Mouse (Mus musculus): ENCODE data around the gene Vwa8. TPM values are rescaled to one million over a fixed set of nuclear protein-coding genes. Genes with fewer than 3 reads are reported as not detected.

The Vwa8 gene
- polyA plus RNA-seq, 1 experiment from 2014 or later, result 13.5 TPM

- H3K4me2 ChIP-seq (ENCODE audit: low read depth, low read length), result no peak overlapping the region
- no peak overlapping the region for H3K9ac ChIP-seq (ENCODE audit: low read length)
- H3K9me3 ChIP-seq (replicated peaks; ENCODE audit: control insufficient read depth, low read length), result no peaks in the 10 kb centered on the region
- H3K27ac ChIP-seq (ENCODE audit: low read length), result no peak overlapping the region
- no peak overlapping the region for H3K4me3 ChIP-seq (replicated peaks; ENCODE audit: low read length)
- H3K27me3 ChIP-seq (ENCODE audit: control insufficient read depth, insufficient read depth, low read length), result no peaks in the 10 kb centered on the region
- no peak for ATAC-seq (ENCODE audit: insufficient read depth, low FRiP score)
- 50% methylated on average over 3 of the region's 3 CpGs for WGBS
- H3K4me1 ChIP-seq (ENCODE audit: control insufficient read depth, insufficient read depth, low read length), result peaks cover 2% of the 10 kb centered on the region; the same call in 1 of the 2 replicates
- H3K36me3 ChIP-seq (ENCODE audit: control insufficient read depth, insufficient read depth, low read length), result no peaks in the 10 kb centered on the region
These were observed 261.2 kb downstream of the Vwa8 start for GRCm38 (mm10) chr14:79110012-79110411.

GRCm38 (mm10) chr14:79112050-79112449 is 263.2 kb downstream of the Vwa8 start:
- H3K4me3 ChIP-seq (replicated peaks; ENCODE audit: low read length), result no peak overlapping the region
- H3K27me3 ChIP-seq (ENCODE audit: control insufficient read depth, insufficient read depth, low read length), result no peaks in the 10 kb centered on the region
- WGBS, result 45% methylated on average over 6 of the region's 6 CpGs
- no peaks in the 10 kb centered on the region for H3K36me3 ChIP-seq (ENCODE audit: control insufficient read depth, insufficient read depth, low read length)
- ATAC-seq (ENCODE audit: insufficient read depth, low FRiP score), result no peak
- no peak overlapping the region for H3K4me2 ChIP-seq (ENCODE audit: low read depth, low read length)
- H3K4me1 ChIP-seq (ENCODE audit: control insufficient read depth, insufficient read depth, low read length), result peaks cover 2% of the 10 kb centered on the region; the same call in 1 of the 2 replicates
- no peaks in the 10 kb centered on the region for H3K9me3 ChIP-seq (replicated peaks; ENCODE audit: control insufficient read depth, low read length)
- H3K9ac ChIP-seq (ENCODE audit: low read length), result no peak overlapping the region
- H3K27ac ChIP-seq (ENCODE audit: low read length), result 0 out of 2 replicates have a peak overlapping the region, but pooled peaks have one; percentile 21

GRCm38 (mm10) chr14:79114526-79115383 is 265.9 kb downstream of the Vwa8 start:
- H3K27me3 ChIP-seq (ENCODE audit: control insufficient read depth, insufficient read depth, low read length), result no peaks in the 10 kb centered on the region
- H3K9ac ChIP-seq (ENCODE audit: low read length), result no peak overlapping the region
- 68% methylated on average over 11 of the region's 11 CpGs for WGBS
- no peak overlapping the region for H3K27ac ChIP-seq (ENCODE audit: low read length)
- peaks cover 2% of the 10 kb centered on the region; the same call in 1 of the 2 replicates for H3K4me1 ChIP-seq (ENCODE audit: control insufficient read depth, insufficient read depth, low read length)
- no peak overlapping the region for H3K4me2 ChIP-seq (ENCODE audit: low read depth, low read length)
- no peaks in the 10 kb centered on the region for H3K9me3 ChIP-seq (replicated peaks; ENCODE audit: control insufficient read depth, low read length)
- ATAC-seq (ENCODE audit: insufficient read depth, low FRiP score), result no peak
- no peak overlapping the region for H3K4me3 ChIP-seq (replicated peaks; ENCODE audit: low read length)
- no peaks in the 10 kb centered on the region for H3K36me3 ChIP-seq (ENCODE audit: control insufficient read depth, insufficient read depth, low read length)

- Histone ChIP-seq H3K27ac (ENCODE audit: low read length) (no peak overlapping the region), H3K4me2 (ENCODE audit: low read depth, low read length) (no peak overlapping the region), H3K27me3 (ENCODE audit: control insufficient read depth, insufficient read depth, low read length) (no peaks in the 10 kb centered on the region), H3K4me3 (replicated peaks; ENCODE audit: low read length) (no peak overlapping the region), H3K9ac (ENCODE audit: low read length) (no peak overlapping the region), H3K9me3 (replicated peaks; ENCODE audit: control insufficient read depth, low read length) (no peaks in the 10 kb centered on the region), H3K4me1 (ENCODE audit: control insufficient read depth, insufficient read depth, low read length) (no peaks in the 10 kb centered on the region), H3K36me3 (ENCODE audit: control insufficient read depth, insufficient read depth, low read length) (no peaks in the 10 kb centered on the region)
- WGBS, result 94% methylated on average over 7 of the region's 7 CpGs
- no peak for ATAC-seq (ENCODE audit: insufficient read depth, low FRiP score)
These were observed 269.6 kb downstream of the Vwa8 start for GRCm38 (mm10) chr14:79118457-79118856.

- no peaks in the 10 kb centered on the region for H3K36me3 ChIP-seq (ENCODE audit: control insufficient read depth, insufficient read depth, low read length)
- 68% methylated on average over 9 of the region's 9 CpGs for WGBS
- H3K27ac ChIP-seq (ENCODE audit: low read length), result no peak overlapping the region
- no peak overlapping the region for H3K9ac ChIP-seq (ENCODE audit: low read length)
- H3K9me3 ChIP-seq (replicated peaks; ENCODE audit: control insufficient read depth, low read length), result no peaks in the 10 kb centered on the region
- no peak overlapping the region for H3K4me2 ChIP-seq (ENCODE audit: low read depth, low read length)
- no peaks in the 10 kb centered on the region for H3K4me1 ChIP-seq (ENCODE audit: control insufficient read depth, insufficient read depth, low read length)
- ATAC-seq (ENCODE audit: insufficient read depth, low FRiP score), result no peak
- no peaks in the 10 kb centered on the region for H3K27me3 ChIP-seq (ENCODE audit: control insufficient read depth, insufficient read depth, low read length)
- H3K4me3 ChIP-seq (replicated peaks; ENCODE audit: low read length), result no peak overlapping the region
These were observed 270.5 kb downstream of the Vwa8 start for GRCm38 (mm10) chr14:79119354-79119753.

- Histone ChIP-seq H3K9me3 (replicated peaks; ENCODE audit: control insufficient read depth, low read length) (no peaks in the 10 kb centered on the region), H3K27ac (ENCODE audit: low read length) (no peak overlapping the region), H3K9ac (ENCODE audit: low read length) (no peak overlapping the region), H3K4me1 (ENCODE audit: control insufficient read depth, insufficient read depth, low read length) (no peaks in the 10 kb centered on the region), H3K27me3 (ENCODE audit: control insufficient read depth, insufficient read depth, low read length) (no peaks in the 10 kb centered on the region), H3K36me3 (ENCODE audit: control insufficient read depth, insufficient read depth, low read length) (no peaks in the 10 kb centered on the region), H3K4me3 (replicated peaks; ENCODE audit: low read length) (no peak overlapping the region), H3K4me2 (ENCODE audit: low read depth, low read length) (no peak overlapping the region)
- whole genome bisulfite sequencing, result 84% methylated on average over 11 of the region's 11 CpGs
- ATAC-seq (ENCODE audit: insufficient read depth, low FRiP score), result no peak
These were observed 271.8 kb downstream of the Vwa8 start for GRCm38 (mm10) chr14:79120681-79121080.

GRCm38 (mm10) chr14:79123466-79123865 is 274.6 kb downstream of the Vwa8 start:
- no peak for ATAC-seq (ENCODE audit: insufficient read depth, low FRiP score)
- Histone ChIP-seq H3K4me2 (ENCODE audit: low read depth, low read length) (no peak overlapping the region), H3K27ac (ENCODE audit: low read length) (no peak overlapping the region), H3K36me3 (ENCODE audit: control insufficient read depth, insufficient read depth, low read length) (no peaks in the 10 kb centered on the region), H3K4me3 (replicated peaks; ENCODE audit: low read length) (no peak overlapping the region), H3K4me1 (ENCODE audit: control insufficient read depth, insufficient read depth, low read length) (no peaks in the 10 kb centered on the region), H3K27me3 (ENCODE audit: control insufficient read depth, insufficient read depth, low read length) (no peaks in the 10 kb centered on the region), H3K9me3 (replicated peaks; ENCODE audit: control insufficient read depth, low read length) (no peaks in the 10 kb centered on the region), H3K9ac (ENCODE audit: low read length) (no peak overlapping the region)
- 74% methylated on average over 8 of the region's 8 CpGs for WGBS

GRCm38 (mm10) chr14:79124643-79125042 is 275.8 kb downstream of the Vwa8 start:
- H3K27me3 ChIP-seq (ENCODE audit: control insufficient read depth, insufficient read depth, low read length), result no peaks in the 10 kb centered on the region
- ATAC-seq (ENCODE audit: insufficient read depth, low FRiP score), result no peak
- no peaks in the 10 kb centered on the region for H3K9me3 ChIP-seq (replicated peaks; ENCODE audit: control insufficient read depth, low read length)
- H3K4me2 ChIP-seq (ENCODE audit: low read depth, low read length), result no peak overlapping the region
- no peak overlapping the region for H3K9ac ChIP-seq (ENCODE audit: low read length)
- no peaks in the 10 kb centered on the region for H3K36me3 ChIP-seq (ENCODE audit: control insufficient read depth, insufficient read depth, low read length)
- WGBS, result 52% methylated on average over 5 of the region's 5 CpGs
- no peaks in the 10 kb centered on the region for H3K4me1 ChIP-seq (ENCODE audit: control insufficient read depth, insufficient read depth, low read length)
- H3K4me3 ChIP-seq (replicated peaks; ENCODE audit: low read length), result no peak overlapping the region
- H3K27ac ChIP-seq (ENCODE audit: low read length), result no peak overlapping the region

GRCm38 (mm10) chr14:79126176-79126575 is 277.3 kb downstream of the Vwa8 start:
- WGBS, result 79% methylated on average over 5 of the region's 5 CpGs
- Histone ChIP-seq H3K4me1 (ENCODE audit: control insufficient read depth, insufficient read depth, low read length) (no peaks in the 10 kb centered on the region), H3K9ac (ENCODE audit: low read length) (no peak overlapping the region), H3K4me3 (replicated peaks; ENCODE audit: low read length) (no peak overlapping the region), H3K27ac (ENCODE audit: low read length) (no peak overlapping the region), H3K36me3 (ENCODE audit: control insufficient read depth, insufficient read depth, low read length) (no peaks in the 10 kb centered on the region), H3K9me3 (replicated peaks; ENCODE audit: control insufficient read depth, low read length) (0 out of 2 replicates have a peak, but pooled peaks cover 3% of the 10 kb centered on the region), H3K27me3 (ENCODE audit: control insufficient read depth, insufficient read depth, low read length) (no peaks in the 10 kb centered on the region), H3K4me2 (ENCODE audit: low read depth, low read length) (no peak overlapping the region)
- ATAC-seq (ENCODE audit: insufficient read depth, low FRiP score), result no peak
